Mouse (Mus musculus): Measurements from ENCODE around the gene Eif2b2. TPM values are rescaled to one million over a fixed set of nuclear protein-coding genes. Genes with fewer than 3 reads are reported as not detected.

Gene Eif2b2
- polyA plus RNA-seq, 1 experiment from 2014 or later, result 66.8 TPM

- Histone ChIP-seq H3K36me3 (no peaks in the 10 kb centered on the region), H3K4me3 (replicated peaks) (no peak overlapping the region), H3K9me3 (no peaks in the 10 kb centered on the region), H3K27ac (no peak overlapping the region), H3K9ac (no peak overlapping the region), H3K27me3 (replicated peaks) (no peaks in the 10 kb centered on the region), H3K4me1 (replicated peaks) (peaks cover 59% of the 10 kb centered on the region), H3K4me2 (replicated peaks) (no peak overlapping the region)
- no peak for ATAC-seq
- 64% methylated on average over 10 of the region's 10 CpGs for WGBS
These were observed 23.1 kb upstream of the Eif2b2 start for GRCm38 (mm10) chr12:85196191-85196590.

- no peaks in the 10 kb centered on the region for H3K9me3 ChIP-seq
- 0 out of 2 replicates have a peak overlapping the region, but pooled peaks have one; percentile 32 for H3K27ac ChIP-seq
- H3K4me2 ChIP-seq (replicated peaks), result no peak overlapping the region
- H3K36me3 ChIP-seq, result no peaks in the 10 kb centered on the region
- no peak overlapping the region for H3K9ac ChIP-seq
- WGBS, result 53% methylated on average over 7 of the region's 7 CpGs
- H3K4me3 ChIP-seq (replicated peaks), result no peak overlapping the region
- no peak for ATAC-seq
- H3K27me3 ChIP-seq (replicated peaks), result no peaks in the 10 kb centered on the region
- H3K4me1 ChIP-seq (replicated peaks), result peaks cover 61% of the 10 kb centered on the region
These were observed 21.9 kb upstream of the Eif2b2 start for GRCm38 (mm10) chr12:85197371-85197770.

- Histone ChIP-seq H3K4me2 (replicated peaks) (no peak overlapping the region), H3K27ac (no peak overlapping the region), H3K36me3 (no peaks in the 10 kb centered on the region), H3K4me3 (replicated peaks) (no peak overlapping the region), H3K27me3 (replicated peaks) (no peaks in the 10 kb centered on the region), H3K9ac (no peak overlapping the region), H3K9me3 (no peaks in the 10 kb centered on the region), H3K4me1 (replicated peaks) (peaks cover 56% of the 10 kb centered on the region)
- 34% methylated on average over 8 of the region's 8 CpGs for WGBS
- ATAC-seq, result no peak
These were observed 21.3 kb upstream of the Eif2b2 start for GRCm38 (mm10) chr12:85197936-85198335.

- H3K4me1 ChIP-seq (replicated peaks), result peaks cover 39% of the 10 kb centered on the region
- WGBS, result 92% methylated on average over 1 of the region's 1 CpGs
- ATAC-seq, result no peak
These were observed 19.3 kb upstream of the Eif2b2 start for GRCm38 (mm10) chr12:85199954-85200353.

GRCm38 (mm10) chr12:85200929-85201829 is 18.1 kb upstream of the Eif2b2 start:
- H3K27me3 ChIP-seq (replicated peaks), result no peaks in the 10 kb centered on the region
- no peak for ATAC-seq
- H3K36me3 ChIP-seq, result no peaks in the 10 kb centered on the region
- H3K4me2 ChIP-seq (replicated peaks), result no peak overlapping the region
- H3K9ac ChIP-seq, result no peak overlapping the region
- H3K4me3 ChIP-seq (replicated peaks), result no peak overlapping the region
- H3K9me3 ChIP-seq, result no peaks in the 10 kb centered on the region
- no peak overlapping the region for H3K27ac ChIP-seq
- WGBS, result 36% methylated on average over 24 of the region's 24 CpGs
- peaks cover 29% of the 10 kb centered on the region for H3K4me1 ChIP-seq (replicated peaks)

More at GRCm38 (mm10) chr12:85199954-85200353, 19.3 kb upstream of the Eif2b2 start:
- H3K27ac ChIP-seq, result no peak overlapping the region
- no peaks in the 10 kb centered on the region for H3K27me3 ChIP-seq (replicated peaks)
- no peak overlapping the region for H3K4me3 ChIP-seq (replicated peaks)
- H3K9me3 ChIP-seq, result no peaks in the 10 kb centered on the region
- no peak overlapping the region for H3K9ac ChIP-seq
- H3K36me3 ChIP-seq, result no peaks in the 10 kb centered on the region
- no peak overlapping the region for H3K4me2 ChIP-seq (replicated peaks)

GRCm38 (mm10) chr12:85201830-85202147 is 17.5 kb upstream of the Eif2b2 start:
- no peak for ATAC-seq
- Histone ChIP-seq H3K9me3 (no peaks in the 10 kb centered on the region), H3K4me1 (replicated peaks) (peaks cover 23% of the 10 kb centered on the region), H3K36me3 (no peaks in the 10 kb centered on the region), H3K27ac (no peak overlapping the region), H3K4me2 (replicated peaks) (no peak overlapping the region), H3K27me3 (replicated peaks) (no peaks in the 10 kb centered on the region), H3K4me3 (replicated peaks) (no peak overlapping the region), H3K9ac (no peak overlapping the region)
- 85% methylated on average over 2 of the region's 2 CpGs for WGBS

GRCm38 (mm10) chr12:85202191-85202590 is 17.1 kb upstream of the Eif2b2 start:
- WGBS, result 86% methylated on average over 7 of the region's 7 CpGs
- ATAC-seq, result no peak

GRCm38 (mm10) chr12:85203699-85204098 is 15.6 kb upstream of the Eif2b2 start:
- no peak for ATAC-seq
- no peaks in the 10 kb centered on the region for H3K9me3 ChIP-seq
- H3K36me3 ChIP-seq, result no peaks in the 10 kb centered on the region
- H3K4me1 ChIP-seq (replicated peaks), result peaks cover 10% of the 10 kb centered on the region
- no peaks in the 10 kb centered on the region for H3K27me3 ChIP-seq (replicated peaks)
- H3K9ac ChIP-seq, result no peak overlapping the region
- 71% methylated on average over 5 of the region's 5 CpGs for WGBS
- no peak overlapping the region for H3K4me3 ChIP-seq (replicated peaks)
- H3K27ac ChIP-seq, result no peak overlapping the region
- no peak overlapping the region for H3K4me2 ChIP-seq (replicated peaks)

More at GRCm38 (mm10) chr12:85202191-85202590, 17.1 kb upstream of the Eif2b2 start:
- no peaks in the 10 kb centered on the region for H3K36me3 ChIP-seq
- no peak overlapping the region for H3K9ac ChIP-seq
- H3K4me3 ChIP-seq (replicated peaks), result no peak overlapping the region
- no peaks in the 10 kb centered on the region for H3K9me3 ChIP-seq
- peaks cover 19% of the 10 kb centered on the region for H3K4me1 ChIP-seq (replicated peaks)
- no peaks in the 10 kb centered on the region for H3K27me3 ChIP-seq (replicated peaks)
- no peak overlapping the region for H3K27ac ChIP-seq
- no peak overlapping the region for H3K4me2 ChIP-seq (replicated peaks)

- WGBS, result 52% methylated on average over 8 of the region's 8 CpGs
These were observed 15.2 kb upstream of the Eif2b2 start for GRCm38 (mm10) chr12:85204105-85204504.

GRCm38 (mm10) chr12:85205425-85205824 is 13.9 kb upstream of the Eif2b2 start:
- 86% methylated on average over 10 of the region's 10 CpGs for WGBS
- no peak overlapping the region for H3K4me3 ChIP-seq (replicated peaks)
- no peak for ATAC-seq
- no peaks in the 10 kb centered on the region for H3K27me3 ChIP-seq (replicated peaks)
- no peaks in the 10 kb centered on the region for H3K9me3 ChIP-seq
- H3K4me2 ChIP-seq (replicated peaks), result no peak overlapping the region
- no peak overlapping the region for H3K27ac ChIP-seq
- H3K9ac ChIP-seq, result no peak overlapping the region
- peaks cover 10% of the 10 kb centered on the region for H3K4me1 ChIP-seq (replicated peaks)
- no peaks in the 10 kb centered on the region for H3K36me3 ChIP-seq

More at GRCm38 (mm10) chr12:85204105-85204504, 15.2 kb upstream of the Eif2b2 start:
- Histone ChIP-seq H3K4me3 (replicated peaks) (no peak overlapping the region), H3K27ac (no peak overlapping the region), H3K36me3 (no peaks in the 10 kb centered on the region), H3K4me1 (replicated peaks) (peaks cover 10% of the 10 kb centered on the region), H3K27me3 (replicated peaks) (no peaks in the 10 kb centered on the region), H3K4me2 (replicated peaks) (no peak overlapping the region), H3K9me3 (no peaks in the 10 kb centered on the region), H3K9ac (no peak overlapping the region)
- no peak for ATAC-seq

GRCm38 (mm10) chr12:85208687-85209199 is 10.5 kb upstream of the Eif2b2 start:
- no peaks in the 10 kb centered on the region for H3K36me3 ChIP-seq
- no peak overlapping the region for H3K4me2 ChIP-seq (replicated peaks)
- H3K9ac ChIP-seq, result no peak overlapping the region
- ATAC-seq, result no peak
- no peak overlapping the region for H3K4me3 ChIP-seq (replicated peaks)
- no peaks in the 10 kb centered on the region for H3K4me1 ChIP-seq (replicated peaks)
- H3K27me3 ChIP-seq (replicated peaks), result no peaks in the 10 kb centered on the region
- H3K9me3 ChIP-seq, result no peaks in the 10 kb centered on the region
- no peak overlapping the region for H3K27ac ChIP-seq
- 36% methylated on average over 7 of the region's 7 CpGs for WGBS

GRCm38 (mm10) chr12:85215031-85215430 is 4.2 kb upstream of the Eif2b2 start:
- 74% methylated on average over 5 of the region's 5 CpGs for WGBS
- H3K4me1 ChIP-seq (replicated peaks), result peaks cover 9% of the 10 kb centered on the region
- no peak for ATAC-seq
- no peaks in the 10 kb centered on the region for H3K9me3 ChIP-seq
- no peak overlapping the region for H3K4me2 ChIP-seq (replicated peaks)
- no peak overlapping the region for H3K9ac ChIP-seq
- H3K27ac ChIP-seq, result no peak overlapping the region
- H3K27me3 ChIP-seq (replicated peaks), result no peaks in the 10 kb centered on the region
- H3K36me3 ChIP-seq, result no peaks in the 10 kb centered on the region
- H3K4me3 ChIP-seq (replicated peaks), result no peak overlapping the region

Data from intestine, embryonic 15.5 days (tissue).